Mouse (Mus musculus) erythroblast, embryonic 14.5 days (primary cell): Measurements from ENCODE around the gene Abhd17c.

Experiments used
- GATA1 ChIP-seq: IDR thresholded peaks from 2 replicates; pipeline ENCODE4 v1.6.1; 2012; ENCODE audit warnings: low read length, inconsistent platforms, mixed read lengths
- TAL1 ChIP-seq: IDR thresholded peaks from 3 replicates; pipeline ENCODE4 v1.6.1; 2012; ENCODE audit warnings: low read length, inconsistent platforms, mixed read lengths

DNA sequence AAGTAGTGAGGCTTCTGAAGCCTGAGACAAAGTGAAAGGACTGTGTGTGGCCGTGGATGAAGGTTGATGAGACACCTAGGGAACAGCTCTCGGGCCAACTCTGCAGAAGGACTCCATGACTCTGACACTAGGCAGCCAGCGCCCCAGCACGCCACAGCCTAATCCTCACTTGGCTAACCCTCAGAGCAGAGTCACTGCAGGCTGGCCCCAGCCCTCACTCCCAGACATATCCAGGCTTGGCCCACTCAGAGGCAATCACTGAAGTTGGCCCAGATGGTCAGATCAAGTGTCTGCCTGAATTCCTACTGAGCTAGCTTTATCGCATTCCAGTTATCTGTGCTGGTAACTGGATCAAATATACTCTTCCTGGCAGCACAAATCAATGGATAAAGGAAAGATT lies 82.8 kb downstream of the Abhd17c start:
- TF ChIP-seq TAL1 (no peak), GATA1 (no peak)
